Mouse (Mus musculus) C3H10T1/2 (cell line): ENCODE results near the gene Prkacb. TPM values are rescaled to one million over a fixed set of nuclear protein-coding genes. Genes with fewer than 3 reads are reported as not detected.

ENCODE experiments used
- polyA plus RNA-seq, 2 experiments: library from polyadenylated mRNA; unstranded; fragments of >200 nt; fragmentation: generic; extraction: Trizol; gene quantifications; one replicate each; pipeline ENCODE4 v1.2.1; 2012; ENCODE audit warnings: missing spikeins in 2 of 2

The Prkacb gene
- 10 to 100 TPM in 1 of 2 experiments, 1 to 10 TPM in 1; 1.4 to 18.8 TPM for polyA plus RNA-seq

DNA sequence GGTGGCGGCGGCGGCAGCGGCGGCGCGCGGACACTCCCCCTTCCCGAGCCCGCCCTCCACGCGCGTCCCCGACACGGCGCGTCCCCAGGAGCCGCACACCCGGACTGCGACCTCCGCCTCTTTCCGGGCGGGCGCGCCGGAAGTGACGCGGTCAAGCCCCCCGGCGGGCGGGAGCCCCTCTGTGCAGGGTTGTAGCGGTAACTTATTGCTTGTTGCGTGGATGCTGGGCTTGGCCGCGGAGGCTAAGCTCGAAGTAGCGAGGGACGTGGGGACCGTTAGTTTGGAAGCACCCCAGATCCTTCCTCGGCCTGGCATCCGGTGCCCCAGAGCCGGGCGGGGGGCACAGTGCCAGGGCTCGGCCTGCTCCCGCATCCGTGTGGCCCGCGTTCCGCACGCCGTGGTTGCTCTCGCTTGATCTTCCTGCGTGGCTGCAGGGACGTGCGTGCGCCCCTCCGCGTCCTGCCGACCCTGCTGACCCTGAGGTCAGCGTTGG is at the start of gene Prkacb:
Prkacb (minus strand) TSS at position 90 of the 493 bp plus-strand sequence.

DNA sequence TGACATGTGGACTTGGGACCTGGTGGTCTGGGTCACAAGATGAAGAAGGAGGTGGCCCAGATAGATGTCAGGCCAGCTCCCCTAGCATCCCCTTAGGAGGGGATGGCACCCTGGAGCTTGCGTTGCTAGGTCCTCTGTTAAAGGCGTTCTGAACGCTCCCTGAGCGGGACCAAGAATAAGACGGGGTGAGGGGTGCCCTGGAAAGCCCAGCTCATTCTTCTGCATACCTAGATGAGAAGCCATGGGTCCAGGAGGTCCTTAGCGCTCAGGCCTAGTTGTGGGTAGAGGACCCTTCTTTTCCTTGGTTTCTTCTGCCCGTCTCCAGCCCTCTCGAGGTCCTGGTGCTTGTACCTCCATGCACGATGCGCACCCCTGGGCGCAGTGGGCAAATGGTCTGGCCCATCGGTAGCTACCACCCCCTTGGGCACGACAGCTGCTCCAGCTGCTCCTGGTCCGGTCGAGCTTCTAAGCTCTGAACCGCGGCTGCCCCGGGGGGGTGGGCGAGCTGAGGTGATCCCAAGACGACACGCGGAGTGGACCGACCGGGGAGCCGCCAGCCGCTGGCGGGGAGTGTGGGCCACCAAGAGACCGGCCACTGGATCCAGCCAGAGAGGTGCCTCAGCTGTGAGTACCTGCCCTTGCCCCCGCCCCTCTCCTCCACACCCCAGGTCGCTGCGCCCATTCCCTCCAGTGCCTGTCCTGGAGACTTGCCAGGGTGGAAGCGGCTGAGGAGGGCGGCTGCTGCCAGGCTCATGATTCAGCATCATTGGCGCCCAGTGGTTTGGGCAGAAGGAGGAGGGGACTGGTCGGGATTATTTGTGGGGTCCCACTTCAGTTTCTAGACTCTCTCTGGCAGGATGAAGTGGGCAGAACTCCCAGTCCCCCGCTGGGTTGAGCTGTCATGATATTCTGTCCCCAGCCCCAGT is 39.4 kb upstream of the Prkacb start, which contains the start of gene Ttll7:
Ttll7 (plus strand) TSS at position 402 of the 926 bp plus-strand sequence.

GRCm38 (mm10) chr3:146684811-146685675 is 127.7 kb downstream of the Prkacb start, which contains the start of gene Samd13:
Gene Samd13, minus strand, starts transcription at chr3:146685592.

Other genes starting within 250 kb of the Prkacb start
- not detected for gene Uox, start 242.6 kb downstream of the Prkacb start, polyA plus RNA-seq
- gene Dnase2b, start 197.4 kb downstream of the Prkacb start, polyA plus RNA-seq, result not detected
- not detected for gene 4930503B20Rik, start 161.7 kb downstream of the Prkacb start, polyA plus RNA-seq
- not detected for gene Samd13, start 127.4 kb downstream of the Prkacb start, polyA plus RNA-seq
- under 1 TPM; 0.49 to 0.83 TPM for gene Ttll7, start 39.4 kb upstream of the Prkacb start, polyA plus RNA-seq